Mouse (Mus musculus): ENCODE results near the gene Arnt2. TPM values are rescaled to one million over a fixed set of nuclear protein-coding genes. Genes with fewer than 3 reads are reported as not detected.

The Arnt2 gene
- total RNA-seq (2014; fragmentation: Nextera tagmentation) (not detected in 2 replicates), total RNA-seq (2017) (0.05 and 0.12 TPM in 2 replicates), polyA plus RNA-seq (2012) (not detected in 2 replicates)

GRCm38 (mm10) chr7:84409896-84410521 is at the start of gene Arnt2:
Arnt2 (minus strand) TSS chr7:84410176.
- Histone ChIP-seq H3K9me3 (replicated peaks) (no peaks in the 10 kb centered on the region), H3K27me3 (ENCODE audit: insufficient read depth, low read length) (no peaks in the 10 kb centered on the region; the same call in 1 of the 2 replicates), H3K4me1 (ENCODE audit: insufficient read depth, low read depth, low read length) (no peaks in the 10 kb centered on the region), H3K4me3 (ENCODE audit: low read depth, low read length) (no peak within 1 kb of the TSS), H3K36me3 (replicated peaks) (no peaks in the 10 kb centered on the region)
- TF ChIP-seq POLR2AphosphoS5 (IDR thresholded peaks at IDR 0.05; ENCODE audit: insufficient replicate concordance, low read depth, low read length) = no peak
- TF ChIP-seq CTCF (IDR thresholded peaks at IDR 0.05; ENCODE audit: low read depth, low read length) = no peak
- no peak for TF ChIP-seq GATA2 (IDR thresholded peaks at IDR 0.05; ENCODE audit: borderline replicate concordance, low read depth, low read length)
- TF ChIP-seq GATA1 (IDR thresholded peaks at IDR 0.05; ENCODE audit: borderline replicate concordance, low read length) = no peak
- no peak for TF ChIP-seq TAL1 (conservative IDR thresholded peaks at IDR 0.05; ENCODE audit: low read depth, low read length)
- no peak for DNase-seq (ENCODE audit: low spot score)
- no peak for ATAC-seq (ENCODE audit: extremely low read depth, insufficient number of reproducible peaks, low FRiP score, poor library complexity, severe bottlenecking)

- no peak for DNase-seq (ENCODE audit: low spot score)
- Histone ChIP-seq H3K4me3 (ENCODE audit: low read depth, low read length) (no peak overlapping the region), H3K27me3 (ENCODE audit: insufficient read depth, low read length) (no peaks in the 10 kb centered on the region), H3K4me1 (ENCODE audit: insufficient read depth, low read depth, low read length) (no peaks in the 10 kb centered on the region), H3K36me3 (replicated peaks) (no peaks in the 10 kb centered on the region), H3K9me3 (replicated peaks) (no peaks in the 10 kb centered on the region)
- no peak for ATAC-seq (ENCODE audit: extremely low read depth, insufficient number of reproducible peaks, low FRiP score, poor library complexity, severe bottlenecking)
- TF ChIP-seq GATA2 (IDR thresholded peaks at IDR 0.05; ENCODE audit: borderline replicate concordance, low read depth, low read length) = no peak
- no peak for TF ChIP-seq GATA1 (IDR thresholded peaks at IDR 0.05; ENCODE audit: borderline replicate concordance, low read length)
- no peak for TF ChIP-seq TAL1 (conservative IDR thresholded peaks at IDR 0.05; ENCODE audit: low read depth, low read length)
- TF ChIP-seq POLR2AphosphoS5 (IDR thresholded peaks at IDR 0.05; ENCODE audit: insufficient replicate concordance, low read depth, low read length) = no peak
- TF ChIP-seq CTCF (IDR thresholded peaks at IDR 0.05; ENCODE audit: low read depth, low read length) = no peak
These were observed 41.7 kb upstream of the Arnt2 start for GRCm38 (mm10) chr7:84451681-84452080.

GRCm38 (mm10) chr7:84449066-84449465 is 39.1 kb upstream of the Arnt2 start:
- no peaks in the 10 kb centered on the region for H3K9me3 ChIP-seq (replicated peaks)
- H3K4me1 ChIP-seq (ENCODE audit: insufficient read depth, low read depth, low read length) = no peaks in the 10 kb centered on the region
- no peak overlapping the region for H3K4me3 ChIP-seq (ENCODE audit: low read depth, low read length)
- no peaks in the 10 kb centered on the region for H3K27me3 ChIP-seq (ENCODE audit: insufficient read depth, low read length)
- no peaks in the 10 kb centered on the region for H3K36me3 ChIP-seq (replicated peaks)
- ATAC-seq (ENCODE audit: extremely low read depth, insufficient number of reproducible peaks, low FRiP score, poor library complexity, severe bottlenecking) = no peak
- TF ChIP-seq GATA1 (IDR thresholded peaks at IDR 0.05; ENCODE audit: borderline replicate concordance, low read length) = no peak
- TF ChIP-seq CTCF (IDR thresholded peaks at IDR 0.05; ENCODE audit: low read depth, low read length) = no peak
- no peak for TF ChIP-seq GATA2 (IDR thresholded peaks at IDR 0.05; ENCODE audit: borderline replicate concordance, low read depth, low read length)
- no peak for TF ChIP-seq POLR2AphosphoS5 (IDR thresholded peaks at IDR 0.05; ENCODE audit: insufficient replicate concordance, low read depth, low read length)
- no peak for TF ChIP-seq TAL1 (conservative IDR thresholded peaks at IDR 0.05; ENCODE audit: low read depth, low read length)
- DNase-seq (ENCODE audit: low spot score) = no peak

- TF ChIP-seq POLR2AphosphoS5 (IDR thresholded peaks at IDR 0.05; ENCODE audit: insufficient replicate concordance, low read depth, low read length) (no peak), CTCF (IDR thresholded peaks at IDR 0.05; ENCODE audit: low read depth, low read length) (no peak), GATA2 (IDR thresholded peaks at IDR 0.05; ENCODE audit: borderline replicate concordance, low read depth, low read length) (no peak), GATA1 (IDR thresholded peaks at IDR 0.05; ENCODE audit: borderline replicate concordance, low read length) (no peak), TAL1 (conservative IDR thresholded peaks at IDR 0.05; ENCODE audit: low read depth, low read length) (no peak)
- no peak for DNase-seq (ENCODE audit: low spot score)
- Histone ChIP-seq H3K36me3 (replicated peaks) (no peaks in the 10 kb centered on the region), H3K27me3 (ENCODE audit: insufficient read depth, low read length) (no peaks in the 10 kb centered on the region), H3K4me1 (ENCODE audit: insufficient read depth, low read depth, low read length) (no peaks in the 10 kb centered on the region), H3K4me3 (ENCODE audit: low read depth, low read length) (no peak overlapping the region), H3K9me3 (replicated peaks) (no peaks in the 10 kb centered on the region)
- no peak for ATAC-seq (ENCODE audit: extremely low read depth, insufficient number of reproducible peaks, low FRiP score, poor library complexity, severe bottlenecking)
These were observed 38.5 kb upstream of the Arnt2 start for GRCm38 (mm10) chr7:84448512-84448911.

DNA sequence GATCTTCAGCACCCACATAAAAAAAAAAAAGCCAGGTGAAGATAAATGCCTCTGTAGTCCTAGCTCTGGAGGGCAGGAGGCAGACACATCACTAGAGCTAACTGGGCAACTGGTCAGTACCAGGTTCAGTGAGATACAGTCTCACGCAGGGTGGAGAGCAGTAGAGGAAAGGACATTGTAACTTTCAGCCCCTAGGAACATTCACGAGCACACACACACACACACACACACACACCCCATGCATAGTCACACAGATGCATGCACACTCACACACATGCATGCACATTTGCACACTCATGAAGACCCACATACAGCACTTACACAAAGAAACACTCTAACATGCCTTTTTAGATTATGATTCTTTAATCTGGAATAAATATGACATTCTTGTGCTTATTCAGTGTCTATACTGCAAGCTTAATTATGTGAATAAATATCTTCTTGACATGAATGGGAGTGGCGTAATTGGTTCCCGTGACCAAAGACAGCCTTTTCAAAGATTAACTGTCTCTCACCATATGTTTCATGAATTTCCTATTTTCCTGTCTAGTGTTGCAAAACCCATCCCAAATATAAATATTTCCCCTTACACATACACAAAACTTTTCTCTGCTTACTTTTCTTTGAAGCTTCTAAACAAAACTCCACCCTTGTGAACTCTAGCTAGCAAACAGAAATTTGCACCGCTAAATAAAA is 37.9 kb upstream of the Arnt2 start:
- Histone ChIP-seq H3K36me3 (replicated peaks) (no peaks in the 10 kb centered on the region), H3K27me3 (ENCODE audit: insufficient read depth, low read length) (no peaks in the 10 kb centered on the region), H3K4me1 (ENCODE audit: insufficient read depth, low read depth, low read length) (no peaks in the 10 kb centered on the region), H3K4me3 (ENCODE audit: low read depth, low read length) (no peak overlapping the region), H3K9me3 (replicated peaks) (no peaks in the 10 kb centered on the region)
- ATAC-seq (ENCODE audit: extremely low read depth, insufficient number of reproducible peaks, low FRiP score, poor library complexity, severe bottlenecking) = no peak
- TF ChIP-seq CTCF (IDR thresholded peaks at IDR 0.05; ENCODE audit: low read depth, low read length) (no peak), TAL1 (conservative IDR thresholded peaks at IDR 0.05; ENCODE audit: low read depth, low read length) (no peak), GATA1 (IDR thresholded peaks at IDR 0.05; ENCODE audit: borderline replicate concordance, low read length) (no peak), POLR2AphosphoS5 (IDR thresholded peaks at IDR 0.05; ENCODE audit: insufficient replicate concordance, low read depth, low read length) (no peak), GATA2 (IDR thresholded peaks at IDR 0.05; ENCODE audit: borderline replicate concordance, low read depth, low read length) (no peak)
- DNase-seq (ENCODE audit: low spot score) = no peak

GRCm38 (mm10) chr7:84447060-84447459 is 37.1 kb upstream of the Arnt2 start:
- H3K36me3 ChIP-seq (replicated peaks) = no peaks in the 10 kb centered on the region
- H3K27me3 ChIP-seq (ENCODE audit: insufficient read depth, low read length) = no peaks in the 10 kb centered on the region
- ATAC-seq (ENCODE audit: extremely low read depth, insufficient number of reproducible peaks, low FRiP score, poor library complexity, severe bottlenecking) (peak; percentile 57), DNase-seq (ENCODE audit: low spot score) (no peak)
- TF ChIP-seq CTCF (IDR thresholded peaks at IDR 0.05; ENCODE audit: low read depth, low read length) (peak; percentile 82), GATA2 (IDR thresholded peaks at IDR 0.05; ENCODE audit: borderline replicate concordance, low read depth, low read length) (no peak), GATA1 (IDR thresholded peaks at IDR 0.05; ENCODE audit: borderline replicate concordance, low read length) (no peak), TAL1 (conservative IDR thresholded peaks at IDR 0.05; ENCODE audit: low read depth, low read length) (no peak), POLR2AphosphoS5 (IDR thresholded peaks at IDR 0.05; ENCODE audit: insufficient replicate concordance, low read depth, low read length) (no peak)
- no peaks in the 10 kb centered on the region for H3K9me3 ChIP-seq (replicated peaks)
- no peaks in the 10 kb centered on the region for H3K4me1 ChIP-seq (ENCODE audit: insufficient read depth, low read depth, low read length)
- no peak overlapping the region for H3K4me3 ChIP-seq (ENCODE audit: low read depth, low read length)

All from G1E (cell line).